Mouse (Mus musculus) liver, embryonic 15.5 days (tissue): Measurements from ENCODE around the gene Il1b. TPM values are rescaled to one million over a fixed set of nuclear protein-coding genes. Genes with fewer than 3 reads are reported as not detected.

Experiments used
- ATAC-seq: fragments of 200-750 bp; cut with Nextera tagmentation; 2 replicates; pipeline ENCODE4 v1.8.0; 2017; ENCODE audit warnings: moderate number of reproducible peaks, mild to moderate bottlenecking, moderate library complexity; ENCODE audit not compliant: insufficient read depth
- H3K27ac ChIP-seq: fragments of 300-500 bp; sonication (generic); replicated peaks from 2 replicates; pipeline ENCODE4 v1.5.1; 2015; ENCODE audit warnings: mild to moderate bottlenecking, inconsistent platforms
- H3K27me3 ChIP-seq: fragments of 300-500 bp; sonication (generic); 2 replicates; pipeline ENCODE4 v1.6.1; 2015; ENCODE audit warnings: mild to moderate bottlenecking, inconsistent platforms
- H3K36me3 ChIP-seq: fragments of 300-500 bp; sonication (generic); replicated peaks from 2 replicates; pipeline ENCODE4 v1.6.1; 2015; ENCODE audit warnings: moderate library complexity, mild to moderate bottlenecking, inconsistent platforms
- H3K4me1 ChIP-seq: fragments of 300-500 bp; sonication (generic); replicated peaks from 2 replicates; pipeline ENCODE4 v1.6.1; 2015; ENCODE audit warnings: inconsistent platforms
- H3K4me2 ChIP-seq: fragments of 300-500 bp; sonication (generic); 2 replicates; pipeline ENCODE4 v1.6.1; 2015; ENCODE audit warnings: moderate library complexity, mild to moderate bottlenecking, inconsistent platforms
- H3K4me3 ChIP-seq: fragments of 300-500 bp; sonication (generic); replicated peaks from 2 replicates; pipeline ENCODE4 v1.5.1; 2015; ENCODE audit warnings: mild to moderate bottlenecking, inconsistent platforms
- H3K9ac ChIP-seq: fragments of 300-500 bp; sonication (generic); 2 replicates; pipeline ENCODE4 v1.6.1; 2015; ENCODE audit warnings: moderate library complexity, mild to moderate bottlenecking, inconsistent platforms
- H3K9me3 ChIP-seq: fragments of 300-500 bp; sonication (generic); replicated peaks from 2 replicates; pipeline ENCODE4 v1.6.1; 2016; ENCODE audit warnings: inconsistent platforms
- WGBS: fragments of 180-500 bp; shearing (Covaris S2); methylation state at CpG from one replicate; pipeline ENCODE4 v1.1.7; 2015; ENCODE audit warnings: mixed read lengths; ENCODE audit not compliant: insufficient replicate concordance; 5-methylcytosine and 5-hydroxymethylcytosine counted together
- polyA plus RNA-seq: library from polyadenylated mRNA; unstranded; fragments of >200 nt; fragmentation: Nextera tagmentation; extraction: Ambion mirVana; gene quantifications from 2 replicates; pipeline ENCODE4 v1.2.1, GENCODE M21; 2015

Gene Il1b
- 0.43 and 0.47 TPM in 2 replicates for polyA plus RNA-seq

DNA sequence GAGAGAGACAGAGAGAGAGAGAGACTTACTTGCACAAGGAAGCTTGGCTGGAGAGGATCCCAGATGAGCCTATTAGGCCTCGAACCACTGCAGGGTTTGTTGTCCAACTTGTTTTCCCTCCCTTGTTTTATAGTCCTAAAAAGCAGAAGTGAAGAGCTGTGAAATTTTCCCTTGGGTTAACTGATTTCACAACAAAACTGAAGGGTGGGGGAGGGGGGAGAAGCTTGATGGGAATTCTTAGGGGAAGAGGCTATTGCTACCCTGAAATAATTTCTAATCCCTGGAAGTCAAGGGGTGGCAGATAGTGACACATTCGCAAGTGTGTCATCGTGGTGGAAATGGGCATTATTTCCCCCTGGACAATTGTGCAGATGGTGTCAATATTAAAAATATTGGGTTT lies at the start of gene Il1b:
Gene Il1b, minus strand, starts transcription at position 101 of the 400 bp plus-strand sequence.
- 50% methylated on average over 3 of the region's 3 CpGs for WGBS
- Histone ChIP-seq H3K9me3 (no peaks in the 10 kb centered on the region), H3K9ac (no peak within 1 kb of the TSS), H3K36me3 (no peaks in the 10 kb centered on the region), H3K27ac (no peak within 1 kb of the TSS), H3K4me2 (no peak within 1 kb of the TSS), H3K27me3 (no peaks in the 10 kb centered on the region), H3K4me3 (no peak within 1 kb of the TSS), H3K4me1 (peaks cover 17% of the 10 kb centered on the region; the same call in 1 of the 2 replicates)
- no peak for ATAC-seq

DNA sequence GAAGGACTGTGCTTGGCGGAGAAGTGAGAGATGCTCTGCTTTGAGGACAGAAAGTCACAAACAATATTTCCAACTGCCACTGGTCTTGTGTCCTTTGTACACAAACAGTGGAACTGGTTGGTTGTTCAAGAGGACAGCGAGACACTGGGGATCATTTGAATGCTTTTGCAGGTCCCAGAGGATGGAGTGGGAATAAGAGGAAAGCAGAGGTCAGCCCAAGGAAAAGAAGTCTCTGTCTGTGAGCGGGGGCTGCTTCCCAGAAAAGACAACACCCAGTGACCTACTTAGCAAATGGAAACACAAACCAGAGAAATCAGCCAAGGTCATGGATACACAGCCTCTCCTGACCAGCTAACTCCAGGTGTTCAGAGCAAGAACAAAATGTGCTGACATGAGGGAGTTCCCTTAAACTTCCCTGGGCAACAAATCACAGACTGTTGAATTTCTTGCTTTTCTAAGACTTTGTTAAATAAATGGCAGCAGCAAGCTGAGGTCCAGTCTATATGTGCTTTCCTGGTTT lies 48.5 kb upstream of the Il1b start:
- Histone ChIP-seq H3K9ac (no peak overlapping the region), H3K4me1 (no peaks in the 10 kb centered on the region), H3K4me2 (no peak overlapping the region), H3K27me3 (no peaks in the 10 kb centered on the region), H3K4me3 (no peak overlapping the region), H3K9me3 (no peaks in the 10 kb centered on the region), H3K27ac (no peak overlapping the region), H3K36me3 (no peaks in the 10 kb centered on the region)
- WGBS: 70% methylated on average over 3 of the region's 3 CpGs
- ATAC-seq: no peak

GRCm38 (mm10) chr2:129414593-129414992 lies 43.7 kb upstream of the Il1b start:
- H3K36me3 ChIP-seq: no peaks in the 10 kb centered on the region
- no peak overlapping the region for H3K4me2 ChIP-seq
- no peak for ATAC-seq
- 55% methylated on average over 3 of the region's 3 CpGs for WGBS
- no peaks in the 10 kb centered on the region for H3K9me3 ChIP-seq
- H3K27ac ChIP-seq: no peak overlapping the region
- 0 out of 2 replicates have a peak, but pooled peaks cover 8% of the 10 kb centered on the region for H3K4me1 ChIP-seq
- H3K9ac ChIP-seq: no peak overlapping the region
- no peaks in the 10 kb centered on the region for H3K27me3 ChIP-seq
- no peak overlapping the region for H3K4me3 ChIP-seq

DNA sequence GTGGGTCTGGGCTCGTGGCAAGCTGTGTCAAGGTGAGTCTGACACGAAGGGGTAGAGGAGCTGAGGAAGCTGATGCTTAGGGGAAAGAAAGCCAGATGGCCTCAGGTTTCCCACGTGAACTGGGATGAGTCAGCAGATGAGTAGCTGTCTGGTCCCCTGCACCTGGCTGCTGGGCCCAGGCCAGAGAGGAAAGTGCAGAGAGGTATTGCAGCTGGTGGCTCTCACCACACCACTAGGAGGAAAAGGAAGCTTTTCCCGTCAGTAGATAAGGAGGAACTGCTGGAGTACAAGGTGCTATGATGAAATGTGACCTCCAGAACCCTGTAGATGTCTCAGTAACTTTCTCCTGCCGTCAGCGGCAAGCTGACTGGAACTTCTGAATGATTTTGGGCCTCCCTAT lies 42.5 kb upstream of the Il1b start:
- H3K27me3 ChIP-seq: no peaks in the 10 kb centered on the region
- WGBS: 19% methylated on average over 6 of the region's 6 CpGs
- no peaks in the 10 kb centered on the region for H3K9me3 ChIP-seq
- no peak overlapping the region for H3K9ac ChIP-seq
- no peaks in the 10 kb centered on the region for H3K36me3 ChIP-seq
- H3K4me2 ChIP-seq: no peak overlapping the region
- ATAC-seq: no peak
- 0 out of 2 replicates have a peak, but pooled peaks cover 8% of the 10 kb centered on the region for H3K4me1 ChIP-seq
- H3K4me3 ChIP-seq: no peak overlapping the region
- no peak overlapping the region for H3K27ac ChIP-seq

GRCm38 (mm10) chr2:129411651-129412050 lies 40.7 kb upstream of the Il1b start:
- no peaks in the 10 kb centered on the region for H3K36me3 ChIP-seq
- 55% methylated on average over 3 of the region's 3 CpGs for WGBS
- H3K27me3 ChIP-seq: no peaks in the 10 kb centered on the region
- H3K9me3 ChIP-seq: no peaks in the 10 kb centered on the region
- H3K4me1 ChIP-seq: peaks cover 12% of the 10 kb centered on the region; the same call in 1 of the 2 replicates
- no peak for ATAC-seq
- no peak overlapping the region for H3K4me2 ChIP-seq
- H3K4me3 ChIP-seq: no peak overlapping the region
- H3K27ac ChIP-seq: no peak overlapping the region
- H3K9ac ChIP-seq: no peak overlapping the region

DNA sequence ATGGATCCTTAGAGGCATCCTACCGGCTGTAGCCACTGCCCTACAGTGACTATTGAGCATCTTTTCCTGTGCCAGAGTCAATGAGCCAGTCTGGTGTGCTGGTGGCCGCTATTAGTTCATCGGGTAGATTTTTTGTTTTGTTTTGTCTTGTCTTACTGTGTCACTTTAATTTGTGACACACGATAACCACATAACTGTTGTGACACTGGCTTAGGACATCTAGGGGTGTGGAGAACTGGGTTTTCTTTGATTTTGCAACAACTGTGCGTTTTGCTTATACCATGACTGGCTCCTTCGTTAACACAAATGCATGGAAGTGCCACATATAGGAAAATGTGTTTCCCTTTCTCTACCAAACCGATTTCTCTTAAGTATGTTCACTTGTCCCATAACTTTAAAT lies 39.4 kb upstream of the Il1b start:
- Histone ChIP-seq H3K4me2 (no peak overlapping the region), H3K36me3 (no peaks in the 10 kb centered on the region), H3K27me3 (no peaks in the 10 kb centered on the region), H3K9ac (no peak overlapping the region), H3K4me3 (no peak overlapping the region), H3K27ac (no peak overlapping the region), H3K9me3 (no peaks in the 10 kb centered on the region), H3K4me1 (peaks cover 12% of the 10 kb centered on the region; the same call in 1 of the 2 replicates)
- ATAC-seq: no peak
- WGBS: 67% methylated on average over 7 of the region's 7 CpGs

GRCm38 (mm10) chr2:129408476-129408875 lies 37.5 kb upstream of the Il1b start:
- Histone ChIP-seq H3K9ac (no peak overlapping the region), H3K27me3 (no peaks in the 10 kb centered on the region), H3K4me1 (peaks cover 6% of the 10 kb centered on the region; the same call in 1 of the 2 replicates), H3K27ac (no peak overlapping the region), H3K9me3 (no peaks in the 10 kb centered on the region), H3K4me2 (no peak overlapping the region), H3K4me3 (no peak overlapping the region), H3K36me3 (no peaks in the 10 kb centered on the region)
- WGBS: 15% methylated on average over 18 of the region's 18 CpGs
- ATAC-seq: no peak

DNA sequence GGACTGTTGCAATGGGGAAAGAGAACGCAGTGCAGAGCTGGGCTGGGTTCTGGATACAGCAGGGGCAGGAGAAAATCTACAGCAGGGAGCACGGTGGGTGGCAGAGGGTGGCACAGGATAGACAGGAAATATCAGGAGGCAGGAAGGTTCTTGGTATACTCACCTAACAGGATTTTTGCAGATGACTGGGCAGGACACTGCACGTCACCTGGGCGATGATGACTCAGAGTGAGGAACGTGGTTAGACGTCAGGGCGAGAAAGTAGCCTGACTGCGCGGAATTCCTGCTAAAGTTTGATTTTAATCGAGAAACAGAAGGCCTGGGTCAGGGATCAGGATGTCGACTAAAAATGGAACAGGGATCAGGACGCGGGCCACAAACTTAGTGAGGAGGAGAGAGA lies 36.7 kb upstream of the Il1b start:
- Histone ChIP-seq H3K9ac (no peak overlapping the region), H3K9me3 (no peaks in the 10 kb centered on the region), H3K4me2 (no peak overlapping the region), H3K27me3 (no peaks in the 10 kb centered on the region), H3K4me3 (no peak overlapping the region), H3K4me1 (peaks cover 4% of the 10 kb centered on the region; the same call in 1 of the 2 replicates), H3K27ac (no peak overlapping the region), H3K36me3 (no peaks in the 10 kb centered on the region)
- no peak for ATAC-seq
- WGBS: 76% methylated on average over 13 of the region's 13 CpGs

GRCm38 (mm10) chr2:129406508-129406907 lies 35.6 kb upstream of the Il1b start:
- WGBS: 71% methylated on average over 8 of the region's 8 CpGs
- Histone ChIP-seq H3K4me1 (peaks cover 4% of the 10 kb centered on the region; the same call in 1 of the 2 replicates), H3K9me3 (no peaks in the 10 kb centered on the region), H3K4me3 (no peak overlapping the region), H3K27ac (no peak overlapping the region), H3K4me2 (no peak overlapping the region), H3K36me3 (no peaks in the 10 kb centered on the region), H3K27me3 (no peaks in the 10 kb centered on the region), H3K9ac (no peak overlapping the region)
- ATAC-seq: no peak

GRCm38 (mm10) chr2:129403786-129404185 lies 32.8 kb upstream of the Il1b start:
- no peak for ATAC-seq

GRCm38 (mm10) chr2:129402330-129402729 lies 31.4 kb upstream of the Il1b start:
- no peak for ATAC-seq
- Histone ChIP-seq H3K9ac (no peak overlapping the region), H3K4me3 (no peak overlapping the region), H3K9me3 (no peaks in the 10 kb centered on the region), H3K27ac (no peak overlapping the region), H3K4me1 (no peaks in the 10 kb centered on the region), H3K27me3 (no peaks in the 10 kb centered on the region), H3K36me3 (no peaks in the 10 kb centered on the region), H3K4me2 (no peak overlapping the region)
- WGBS: 45% methylated on average over 3 of the region's 3 CpGs

More at GRCm38 (mm10) chr2:129403786-129404185, 32.8 kb upstream of the Il1b start:
- H3K27me3 ChIP-seq: no peaks in the 10 kb centered on the region
- H3K4me3 ChIP-seq: no peak overlapping the region
- H3K36me3 ChIP-seq: no peaks in the 10 kb centered on the region
- 35% methylated on average over 2 of the region's 2 CpGs for WGBS
- no peak overlapping the region for H3K4me2 ChIP-seq
- H3K4me1 ChIP-seq: peaks cover 4% of the 10 kb centered on the region; the same call in 1 of the 2 replicates
- no peak overlapping the region for H3K9ac ChIP-seq
- H3K9me3 ChIP-seq: no peaks in the 10 kb centered on the region
- no peak overlapping the region for H3K27ac ChIP-seq

DNA sequence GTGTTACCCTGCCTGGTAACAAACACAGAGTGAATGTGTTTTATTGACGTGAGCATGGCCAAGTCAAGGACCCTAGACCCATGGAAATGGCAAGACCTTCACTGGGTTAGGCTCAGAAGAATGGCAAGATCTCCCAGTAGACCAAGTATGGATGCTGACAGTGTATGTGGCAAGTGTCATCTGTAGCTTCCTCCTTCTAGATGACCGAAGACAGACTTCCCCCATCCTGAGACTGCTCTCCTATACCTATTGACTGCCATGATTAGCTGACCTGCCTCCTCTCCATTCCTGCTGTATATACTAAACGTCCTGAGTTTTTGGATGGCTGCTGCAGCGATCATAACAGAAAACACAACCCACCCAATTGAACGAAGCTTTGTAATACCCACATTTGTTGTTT lies 30.9 kb upstream of the Il1b start:
- no peaks in the 10 kb centered on the region for H3K9me3 ChIP-seq
- H3K27me3 ChIP-seq: no peaks in the 10 kb centered on the region
- H3K4me1 ChIP-seq: no peaks in the 10 kb centered on the region
- H3K4me2 ChIP-seq: no peak overlapping the region
- H3K9ac ChIP-seq: no peak overlapping the region
- WGBS: 56% methylated on average over 5 of the region's 5 CpGs
- ATAC-seq: no peak
- no peaks in the 10 kb centered on the region for H3K36me3 ChIP-seq
- no peak overlapping the region for H3K27ac ChIP-seq
- H3K4me3 ChIP-seq: no peak overlapping the region
